Mouse (Mus musculus) mature B cell (primary cell): Measurements from ENCODE around the gene Gm17349.
"Not testable (repeated sequence)": the region's sequence is repeated elsewhere in the genome, so short reads cannot be mapped to it uniquely, and the experiment has no call there.

Source experiments
- in situ Hi-C: fragments of 300-500 bp; cut with MboI; formaldehyde crosslinking; loops from 2 replicates; pipeline ENCODE4 v1.14.3; 2019

The Gm17349 gene

GRCm38 (mm10) chr15:99705440-99706048 lies at the start of gene Gm17349:
Gene Gm17349 (minus strand): TSS chr15:99705490.
- in situ Hi-C loops = no loop called here

DNA sequence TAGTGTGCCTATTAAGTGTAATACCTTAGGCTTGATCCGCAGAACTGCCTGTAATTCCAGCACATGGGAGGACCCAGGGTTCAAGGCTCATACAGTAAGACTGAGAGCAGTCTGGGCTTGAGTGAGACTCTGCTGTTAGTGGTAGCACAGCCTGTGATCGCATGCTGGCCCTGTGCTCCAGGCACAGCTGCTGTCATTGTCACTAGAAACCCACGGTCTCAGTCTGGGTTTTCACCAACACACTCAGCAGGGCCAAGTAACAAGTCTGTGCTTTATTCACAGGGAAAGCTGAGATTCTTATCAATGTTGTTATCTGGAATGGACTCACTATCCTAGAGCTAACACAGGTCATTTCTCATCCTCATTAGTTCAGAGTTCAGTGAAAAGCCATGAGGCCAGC lies 48.9 kb upstream of the Gm17349 start:
- in situ Hi-C loops = no loop called here

DNA sequence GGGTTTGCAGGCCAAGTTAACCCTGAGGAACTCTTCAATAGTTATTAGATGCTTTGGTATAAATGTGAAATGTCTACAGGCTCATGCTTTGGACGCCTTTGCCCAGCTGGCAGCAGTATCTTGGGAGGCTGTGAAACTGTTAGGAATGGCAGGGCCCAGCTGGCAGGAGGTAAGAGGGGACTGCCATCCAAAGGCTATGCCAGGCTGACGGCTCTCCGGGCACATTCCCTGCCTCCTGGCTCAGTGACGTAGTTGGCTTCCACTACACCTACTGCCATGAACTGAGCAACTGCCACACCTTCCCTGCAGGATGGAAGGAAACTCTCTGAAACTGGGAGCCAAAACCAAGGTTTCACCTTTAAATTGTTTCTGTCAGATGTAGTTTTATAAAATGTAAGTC lies 34.9 kb upstream of the Gm17349 start:
- in situ Hi-C loops = no loop called here

- in situ Hi-C loops = no loop called here
Measured at GRCm38 (mm10) chr15:99736675-99737074, 31.4 kb upstream of the Gm17349 start.

- in situ Hi-C loops = no loop called here
Measured at GRCm38 (mm10) chr15:99735631-99736030, 30.3 kb upstream of the Gm17349 start.

- in situ Hi-C loops = no loop called here
Measured at GRCm38 (mm10) chr15:99733186-99733585, 27.9 kb upstream of the Gm17349 start.

GRCm38 (mm10) chr15:99731678-99732077 lies 26.4 kb upstream of the Gm17349 start:
- in situ Hi-C loops = no loop called here

DNA sequence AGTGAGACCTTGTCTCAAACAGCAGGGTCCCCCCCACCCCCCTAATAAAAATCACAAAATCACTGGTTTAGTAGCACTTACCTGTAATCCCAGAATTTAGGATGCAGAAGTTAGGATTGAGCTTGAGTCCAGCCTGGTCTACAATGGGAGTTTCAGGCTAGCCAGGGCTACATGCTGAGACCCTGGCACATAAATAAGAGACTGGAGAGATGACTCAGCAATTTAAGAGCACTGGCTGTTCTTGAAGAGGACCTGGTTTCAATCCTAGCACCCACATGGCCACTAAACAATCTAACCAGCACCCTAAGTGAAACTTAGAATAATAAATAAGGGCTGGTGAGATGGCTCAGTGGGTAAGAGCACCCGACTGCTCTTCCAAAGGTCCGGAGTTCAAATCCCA lies 25.9 kb upstream of the Gm17349 start:
- in situ Hi-C loops = no loop called here

GRCm38 (mm10) chr15:99729056-99729783 lies 23.9 kb upstream of the Gm17349 start:
- in situ Hi-C loops = no loop called here

DNA sequence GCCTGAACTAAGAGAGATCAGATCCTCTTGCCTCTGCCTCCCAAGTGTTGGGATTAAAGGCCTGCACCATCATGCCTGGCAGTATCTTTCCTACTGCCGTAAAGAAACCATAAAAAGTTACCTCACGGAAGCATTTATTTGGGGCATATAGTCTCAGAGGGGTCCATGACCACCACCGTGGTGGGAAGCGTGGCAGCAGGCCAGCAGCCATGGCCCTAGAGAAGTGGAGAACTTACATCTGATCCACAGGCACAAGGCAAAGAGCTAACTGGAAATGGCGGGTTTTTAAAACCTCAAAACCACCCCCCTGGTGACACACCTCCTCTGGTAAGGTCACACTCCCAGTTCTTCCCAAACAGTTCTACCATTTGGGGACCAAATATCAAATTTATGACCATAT lies 22.9 kb upstream of the Gm17349 start:
- in situ Hi-C loops = no loop called here

DNA sequence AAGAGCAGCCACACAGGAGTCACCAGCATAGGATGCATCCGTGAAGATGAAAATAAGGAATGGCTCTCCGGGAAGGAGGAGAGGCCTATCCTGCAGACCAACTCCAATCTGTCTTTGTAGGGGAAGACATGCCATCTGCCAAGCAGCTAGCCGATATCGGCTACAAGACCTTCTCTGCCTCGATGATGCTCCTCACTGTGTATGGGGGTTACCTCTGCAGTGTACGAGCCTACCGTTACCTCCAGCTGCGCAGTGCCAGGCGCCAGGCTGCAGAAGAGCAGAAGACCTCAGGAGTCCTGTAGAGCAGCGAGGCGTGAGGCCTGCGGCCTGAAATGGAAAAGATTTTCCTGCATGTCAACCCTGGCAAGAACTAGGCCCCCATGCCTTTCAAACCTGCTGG lies 22.2 kb upstream of the Gm17349 start:
- in situ Hi-C loops = no loop called here

DNA sequence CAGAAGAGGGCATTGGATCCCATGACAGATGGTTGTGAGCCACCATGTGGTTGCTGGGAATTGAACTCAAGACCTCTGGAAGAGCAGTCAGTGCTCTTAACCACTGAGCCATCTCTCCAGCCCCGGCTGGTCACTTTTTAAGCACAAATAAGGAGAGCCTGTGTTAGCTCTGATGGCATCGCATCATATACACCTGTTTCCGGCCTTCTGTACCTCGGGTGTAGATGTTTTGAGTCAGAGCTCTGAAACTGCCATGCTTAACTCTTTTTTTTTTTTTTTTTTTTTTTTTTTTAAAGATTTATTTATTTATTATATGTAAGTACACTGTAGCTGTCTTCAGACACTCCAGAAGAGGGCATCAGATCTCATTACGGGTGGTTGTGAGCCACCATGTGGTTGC lies 21.7 kb upstream of the Gm17349 start:
- in situ Hi-C loops = not testable (repeated sequence)

GRCm38 (mm10) chr15:99726549-99726948 lies 21.3 kb upstream of the Gm17349 start:
- in situ Hi-C loops = no loop called here

DNA sequence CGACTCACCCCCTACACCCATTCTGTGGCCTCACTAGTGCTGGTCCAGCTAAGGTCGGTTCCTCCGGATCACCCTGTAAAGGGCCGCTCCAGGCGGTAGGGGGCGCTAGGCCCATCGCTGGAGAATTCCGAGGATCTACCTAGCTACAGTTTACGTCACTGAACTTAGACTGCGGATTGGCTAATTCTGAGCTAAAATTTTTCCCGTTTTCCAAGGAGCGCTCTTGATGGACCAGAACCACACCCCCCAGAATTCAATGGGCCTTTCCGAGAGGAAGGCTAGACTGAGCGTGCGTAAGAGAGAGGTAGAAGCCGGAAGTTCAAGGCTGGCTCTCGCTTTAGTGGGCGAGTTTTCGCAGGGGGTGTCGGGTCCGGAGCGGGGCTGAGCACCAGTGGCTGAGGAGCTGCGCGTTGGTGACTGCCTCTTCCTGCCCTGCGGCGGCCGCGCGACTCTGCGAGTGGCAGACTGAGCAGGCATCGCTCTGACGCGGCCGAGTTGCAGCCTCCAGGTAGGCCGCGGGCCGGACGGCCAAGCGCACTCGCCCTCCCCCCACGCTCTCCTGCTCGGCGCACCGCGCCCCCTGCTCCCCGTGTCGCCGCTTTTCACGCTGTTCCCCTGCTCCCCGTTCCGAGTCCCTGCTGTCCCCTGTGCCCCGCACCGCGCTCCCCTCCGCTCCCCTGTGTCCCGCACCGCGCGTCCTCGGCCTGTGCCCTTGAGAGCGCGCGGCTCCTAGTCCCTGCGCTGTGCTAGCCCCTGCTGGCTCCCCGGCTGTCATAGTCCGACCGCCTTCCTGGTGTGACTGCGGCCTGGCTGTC lies 20.3 kb upstream of the Gm17349 start, which contains the start of gene Cox14:
TSS of gene Cox14 (plus strand) at position 278 of the 815 bp plus-strand sequence.
- in situ Hi-C loops = no loop called here

DNA sequence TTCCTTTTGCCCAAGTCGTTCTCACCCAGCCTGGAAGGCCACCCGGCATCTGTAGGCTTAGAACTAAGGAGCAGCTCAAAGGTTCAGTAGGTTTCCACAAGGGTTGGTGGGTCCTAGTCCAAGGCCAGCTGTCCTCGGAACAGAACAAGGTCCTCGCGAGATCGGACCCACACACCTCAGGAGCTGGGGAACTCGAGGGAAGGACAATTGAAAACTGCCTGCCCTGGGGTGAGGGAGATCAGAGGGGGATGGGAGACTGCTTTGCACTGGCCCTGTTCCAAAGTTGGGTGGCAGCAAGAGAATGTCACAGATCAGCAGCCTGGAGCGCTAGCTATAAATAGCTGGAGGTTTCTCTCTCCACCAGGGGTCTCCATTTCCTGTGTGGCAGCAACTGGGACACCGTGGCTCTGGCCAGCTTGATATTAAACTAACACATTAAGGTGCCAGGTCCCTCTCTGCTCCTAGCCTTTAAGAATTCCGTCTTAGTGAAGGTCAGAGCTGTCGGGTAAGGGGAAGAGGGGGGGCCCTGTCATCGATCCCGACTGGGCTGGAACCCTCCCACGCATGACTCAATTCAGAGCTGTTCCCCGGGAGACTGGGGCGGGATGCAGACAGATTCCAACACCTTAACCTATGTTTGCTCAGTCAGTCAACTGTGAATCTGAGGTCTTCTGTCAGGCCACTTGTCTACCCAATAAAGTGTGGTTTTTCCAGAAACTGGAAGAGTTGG lies 19.2 kb upstream of the Gm17349 start:
- in situ Hi-C loops = loop anchor here (5.0 kb wide), 1 partner anchor 48 kb away; the partner anchor contains the start of gene Cers5

DNA sequence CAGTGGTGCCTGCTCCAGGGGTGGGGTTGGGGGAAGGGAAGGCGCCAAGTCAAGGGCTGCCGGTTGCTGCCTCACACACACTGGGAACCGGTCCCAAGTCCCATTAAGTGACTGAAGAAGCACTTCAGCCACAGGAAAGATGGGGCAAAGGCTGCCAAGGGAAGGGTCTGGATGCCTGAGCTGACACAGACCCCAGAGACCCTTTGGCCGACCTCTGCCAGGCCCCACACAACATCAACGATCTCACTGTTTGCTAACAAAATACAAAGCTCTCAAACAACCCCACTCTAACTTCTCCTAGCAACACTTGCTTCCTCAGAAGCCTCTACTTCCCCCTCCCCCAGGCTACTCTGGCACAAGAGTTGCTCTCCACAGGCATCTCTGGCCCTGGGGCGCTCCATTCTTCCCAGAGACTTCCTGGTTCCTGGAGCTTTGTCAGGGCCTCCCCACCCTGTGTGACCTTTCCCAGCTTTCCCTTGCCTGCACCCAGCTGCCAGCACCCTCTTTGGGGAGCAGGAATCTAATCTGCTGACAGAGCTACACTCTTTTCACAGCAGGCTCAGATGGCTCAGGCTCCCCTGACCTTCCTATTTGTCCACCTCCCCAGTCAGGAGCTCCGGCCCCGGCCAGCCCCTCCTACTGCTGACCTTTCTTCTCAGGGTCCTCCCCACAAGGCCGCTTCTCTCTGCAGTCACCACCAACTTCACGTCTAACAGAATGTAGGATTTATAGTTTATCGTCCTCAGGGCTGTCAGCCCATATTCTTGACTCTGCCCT lies 18.4 kb upstream of the Gm17349 start:
- in situ Hi-C loops = loop anchor here (5.0 kb wide), 1 partner anchor 49 kb away; the partner anchor contains the start of gene Cers5

GRCm38 (mm10) chr15:99723120-99723514 lies 17.8 kb upstream of the Gm17349 start:
- in situ Hi-C loops = loop anchor here (5.0 kb wide), 1 partner anchor 49 kb away; the partner anchor contains the start of gene Cers5

GRCm38 (mm10) chr15:99721921-99722743 lies 16.8 kb upstream of the Gm17349 start:
- in situ Hi-C loops = loop anchor here (5.0 kb wide), 1 partner anchor 50 kb away; the partner anchor contains the start of gene Cers5

DNA sequence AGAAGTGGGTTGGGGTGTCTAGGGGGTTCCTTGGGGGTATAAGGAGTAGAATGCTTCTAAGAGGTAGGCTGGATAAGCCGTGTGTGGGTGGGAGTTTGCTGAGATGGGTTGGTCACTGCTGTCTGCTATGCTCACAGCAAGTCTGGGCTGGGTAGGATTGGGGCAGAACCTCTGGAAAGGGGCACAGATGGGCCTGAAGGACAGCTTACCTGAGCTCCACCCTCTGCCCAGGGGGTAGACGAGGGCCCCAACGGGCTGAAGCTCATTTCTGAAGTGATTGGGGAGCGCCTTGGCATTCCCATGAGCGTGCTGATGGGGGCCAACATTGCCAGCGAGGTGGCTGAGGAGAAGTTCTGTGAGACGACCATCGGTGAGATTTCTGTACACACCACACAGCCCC lies 14.6 kb upstream of the Gm17349 start:
- in situ Hi-C loops = loop anchor here (5.0 kb wide), 1 partner anchor 52 kb away; the partner anchor contains the start of gene Cers5

- in situ Hi-C loops = no loop called here
Measured at GRCm38 (mm10) chr15:99718461-99719021, 13.3 kb upstream of the Gm17349 start.
